Mouse (Mus musculus) thymus, adult 2 months (tissue): Measurements from ENCODE around the gene Parg.

Source experiments
- CTCF ChIP-seq: fragments of 200-500 bp; IDR thresholded peaks from 2 replicates; pipeline ENCODE4 v1.5.1; 2012; ENCODE audit warnings: mild to moderate bottlenecking, control low read depth, low read length, moderate library complexity, borderline replicate concordance; ENCODE audit not compliant: control insufficient read depth, poor library complexity, insufficient read depth; ENCODE audit errors: extremely low read depth
- POLR2A ChIP-seq: fragments of 200-500 bp; IDR thresholded peaks from 2 replicates; pipeline ENCODE4 v1.6.1; 2012; ENCODE audit warnings: mild to moderate bottlenecking, low read length, control low read depth, moderate library complexity; ENCODE audit not compliant: control insufficient read depth, poor library complexity, insufficient read depth; ENCODE audit errors: extremely low read depth

GRCm38 (mm10) chr14:32161090-32161885 lies 40.5 kb upstream of the Parg start:
- no peak for TF ChIP-seq CTCF
- TF ChIP-seq POLR2A, result no peak
